Mouse (Mus musculus) ES-E14 (cell line): ENCODE data around the gene Rreb1.

Experiments used
- CHD2 ChIP-seq: IDR thresholded peaks from 2 replicates; pipeline ENCODE4 v1.6.1; 2014; ENCODE audit warnings: mild to moderate bottlenecking, low read depth, low read length, inconsistent platforms
- HCFC1 ChIP-seq: IDR thresholded peaks from 2 replicates; pipeline ENCODE4 v1.6.1; 2012; ENCODE audit warnings: low read length, inconsistent platforms, borderline replicate concordance; ENCODE audit not compliant: insufficient read depth
- MAFK ChIP-seq: IDR thresholded peaks from 2 replicates; pipeline ENCODE4 v1.6.1; 2014; ENCODE audit warnings: mild to moderate bottlenecking, low read depth, low read length, inconsistent platforms; ENCODE audit not compliant: insufficient read depth

- no peak for TF ChIP-seq MAFK
- no peak for TF ChIP-seq CHD2
- TF ChIP-seq HCFC1 = no peak
Observed at GRCm38 (mm10) chr13:37778594-37779231, 513 bp downstream of the Rreb1 start.
